Mouse (Mus musculus) thymus, postnatal 14 days (tissue): ENCODE results near the gene Ccr1.

Experiments
- DNase-seq: peaks from one replicate; pipeline ENCODE4 v3.0.0; 2021

Ccr1 gene

GRCm38 (mm10) chr9:123953551-123953950 lies 14.9 kb downstream of the Ccr1 start:
- no peak for DNase-seq

- no peak for DNase-seq
These were observed 17.3 kb downstream of the Ccr1 start for GRCm38 (mm10) chr9:123951176-123951575.

GRCm38 (mm10) chr9:123949432-123949831 lies 19.1 kb downstream of the Ccr1 start:
- DNase-seq, result no peak

- no peak for DNase-seq
These were observed 20.7 kb downstream of the Ccr1 start for GRCm38 (mm10) chr9:123947815-123948214.

GRCm38 (mm10) chr9:123942025-123942424 lies 26.5 kb downstream of the Ccr1 start:
- no peak for DNase-seq

GRCm38 (mm10) chr9:123941316-123941715 lies 27.2 kb downstream of the Ccr1 start:
- peak; percentile 5 for DNase-seq

- no peak for DNase-seq
These were observed 27.9 kb downstream of the Ccr1 start for GRCm38 (mm10) chr9:123940628-123941027.

GRCm38 (mm10) chr9:123940168-123940567 lies 28.3 kb downstream of the Ccr1 start:
- DNase-seq, result no peak

GRCm38 (mm10) chr9:123937989-123938388 lies 30.5 kb downstream of the Ccr1 start:
- no peak for DNase-seq

- no peak for DNase-seq
These were observed 31.8 kb downstream of the Ccr1 start for GRCm38 (mm10) chr9:123936604-123937280.

- no peak for DNase-seq
These were observed 32.7 kb downstream of the Ccr1 start for GRCm38 (mm10) chr9:123935776-123936175.

GRCm38 (mm10) chr9:123935346-123935745 lies 33.1 kb downstream of the Ccr1 start:
- no peak for DNase-seq

GRCm38 (mm10) chr9:123933716-123934445 lies 34.6 kb downstream of the Ccr1 start:
- DNase-seq, result no peak

GRCm38 (mm10) chr9:123932911-123933675 lies 35.4 kb downstream of the Ccr1 start:
- DNase-seq, result no peak

- DNase-seq, result peak; percentile 46
These were observed 36.5 kb downstream of the Ccr1 start for GRCm38 (mm10) chr9:123931761-123932700.

GRCm38 (mm10) chr9:123930926-123931325 lies 37.6 kb downstream of the Ccr1 start:
- no peak for DNase-seq

- peak; percentile 9 for DNase-seq
These were observed 38.0 kb downstream of the Ccr1 start for GRCm38 (mm10) chr9:123930476-123930875.

- no peak for DNase-seq
These were observed 38.6 kb downstream of the Ccr1 start for GRCm38 (mm10) chr9:123929936-123930335.

GRCm38 (mm10) chr9:123928759-123929246 lies 39.7 kb downstream of the Ccr1 start:
- DNase-seq, result peak; percentile 79

- DNase-seq, result peak; percentile 68
These were observed 40.3 kb downstream of the Ccr1 start for GRCm38 (mm10) chr9:123928118-123928758.

GRCm38 (mm10) chr9:123927281-123927960 lies 41.1 kb downstream of the Ccr1 start:
- DNase-seq, result peak; percentile 28
